Mouse (Mus musculus): ENCODE data around the gene Clrn1. TPM values are rescaled to one million over a fixed set of nuclear protein-coding genes. Genes with fewer than 3 reads are reported as not detected.

Gene Clrn1
- not detected for total RNA-seq (2021)
- long read RNA-seq, experiment 1: 0 reads
- long read RNA-seq, experiment 2: 0 reads

DNA sequence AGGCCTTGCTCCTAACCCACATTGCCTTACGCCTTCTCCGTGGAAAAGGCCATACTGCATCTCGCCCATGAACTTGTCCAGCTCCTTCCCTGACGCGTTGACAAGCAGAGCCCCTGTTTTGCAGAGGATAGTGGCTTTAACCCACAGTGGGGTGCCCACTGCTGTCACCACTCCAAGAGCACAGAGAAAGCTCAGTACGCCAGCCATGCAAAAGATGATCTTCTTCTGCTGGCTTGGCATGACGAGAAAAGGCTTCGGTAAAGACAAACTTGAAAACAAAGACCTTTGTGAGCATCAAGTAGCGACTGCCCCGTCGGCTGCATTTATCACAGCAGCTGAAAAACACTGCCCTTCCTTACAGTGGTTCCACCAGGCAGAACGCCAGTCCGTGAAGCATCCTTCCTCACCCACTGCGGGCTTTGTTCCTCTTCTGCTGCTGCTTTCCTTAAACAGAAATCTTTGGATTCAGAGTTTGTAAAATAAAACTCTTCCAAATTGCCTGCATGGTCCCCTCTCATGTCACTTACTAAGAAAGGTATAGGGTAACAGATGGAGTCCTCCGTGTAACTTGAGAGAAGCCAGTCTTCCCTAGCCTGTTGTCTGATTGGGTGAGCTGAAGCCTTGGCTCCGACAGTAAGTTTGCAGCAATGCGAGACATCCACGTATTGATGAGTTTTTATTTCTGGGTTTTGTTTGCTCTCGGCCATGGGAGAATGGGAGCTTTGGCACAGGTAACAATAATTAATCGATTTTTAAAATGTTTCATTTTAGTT is at the start of gene Clrn1:
TSS of gene Clrn1 (minus strand) at position 540 of the 773 bp plus-strand sequence.
- no peak for DNase-seq
- intact Hi-C loops (cut with DNase I): no loop called here
- H3K4me3 ChIP-seq: no peak within 1 kb of the TSS
- no peak within 1 kb of the TSS for H3K27ac ChIP-seq
- TF ChIP-seq CTCF (IDR thresholded peaks at IDR 0.05): no peak

DNA sequence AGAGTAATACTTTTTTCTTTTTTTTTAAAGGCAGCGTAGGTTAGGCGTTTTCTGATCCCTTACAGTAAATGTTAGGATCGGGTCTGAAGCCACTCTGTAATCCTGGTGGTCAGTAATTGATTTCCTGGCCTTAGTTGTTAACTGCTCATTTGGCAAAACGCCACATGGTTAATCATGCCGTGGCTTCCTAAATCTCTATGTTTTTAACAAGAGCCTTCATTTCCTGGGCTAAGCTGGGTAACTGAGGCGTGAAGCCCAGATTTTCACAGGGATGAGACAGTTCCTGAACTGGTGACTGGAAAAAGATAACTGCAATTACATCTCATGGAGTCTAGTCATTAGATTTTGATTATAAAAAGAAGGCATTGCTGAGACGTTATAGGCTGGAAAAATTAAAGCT is 38.9 kb upstream of the Clrn1 start:
- H3K4me3 ChIP-seq: no peak overlapping the region
- intact Hi-C loops (cut with DNase I): no loop called here
- no peak for TF ChIP-seq CTCF (IDR thresholded peaks at IDR 0.05)
- H3K27ac ChIP-seq: no peak overlapping the region
- no peak for DNase-seq

DNA sequence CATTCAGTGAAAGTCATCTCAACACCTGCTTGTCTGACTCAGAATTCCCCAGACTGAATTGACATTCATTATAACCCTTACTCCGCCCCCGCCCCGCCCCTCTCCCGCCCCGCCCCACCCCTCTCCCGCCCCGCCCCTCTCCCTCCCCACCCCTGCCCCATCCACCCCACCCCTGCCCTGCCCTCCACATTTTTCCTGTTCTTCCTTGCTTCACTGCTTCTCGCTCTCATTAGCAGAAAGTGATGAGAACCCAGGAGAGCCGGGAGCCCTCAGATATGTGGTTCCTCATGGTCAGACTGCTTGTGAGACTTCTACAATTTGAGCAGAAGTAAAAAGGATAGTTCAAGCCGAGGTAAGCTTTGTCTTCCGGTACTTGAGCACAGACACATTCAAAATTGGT is 38.0 kb upstream of the Clrn1 start:
- intact Hi-C loops (cut with DNase I): no loop called here
- TF ChIP-seq CTCF (IDR thresholded peaks at IDR 0.05): no peak
- Histone ChIP-seq H3K4me3 (no peak overlapping the region), H3K27ac (no peak overlapping the region)
- no peak for DNase-seq

DNA sequence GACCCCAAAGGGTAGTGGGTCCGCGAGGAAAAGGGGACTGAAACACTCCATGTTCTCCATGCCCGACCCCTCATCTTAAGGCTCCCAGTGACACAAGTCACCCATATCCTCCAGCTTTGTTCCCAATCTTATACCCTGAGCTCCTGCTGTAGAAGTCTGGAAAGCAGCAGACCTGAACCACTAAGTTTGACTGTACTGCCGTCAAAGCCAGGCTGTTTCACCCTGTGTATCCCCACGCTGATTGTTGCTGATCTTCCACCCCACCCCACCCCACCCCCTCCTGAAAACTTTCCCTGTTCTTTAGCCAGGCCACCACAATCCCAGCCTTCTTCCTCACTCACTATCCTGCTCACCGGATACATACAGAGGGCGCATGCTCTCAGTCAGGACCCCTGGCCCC is 37.5 kb upstream of the Clrn1 start:
- intact Hi-C loops (cut with DNase I): no loop called here
- TF ChIP-seq CTCF (IDR thresholded peaks at IDR 0.05): no peak
- Histone ChIP-seq H3K4me3 (no peak overlapping the region), H3K27ac (no peak overlapping the region)
- DNase-seq: no peak

GRCm38 (mm10) chr3:58921316-58921715 is 36.2 kb upstream of the Clrn1 start:
- H3K4me3 ChIP-seq: no peak overlapping the region
- no peak for TF ChIP-seq CTCF (IDR thresholded peaks at IDR 0.05)
- no peak for DNase-seq
- H3K27ac ChIP-seq: no peak overlapping the region
- intact Hi-C loops (cut with DNase I): no loop called here

DNA sequence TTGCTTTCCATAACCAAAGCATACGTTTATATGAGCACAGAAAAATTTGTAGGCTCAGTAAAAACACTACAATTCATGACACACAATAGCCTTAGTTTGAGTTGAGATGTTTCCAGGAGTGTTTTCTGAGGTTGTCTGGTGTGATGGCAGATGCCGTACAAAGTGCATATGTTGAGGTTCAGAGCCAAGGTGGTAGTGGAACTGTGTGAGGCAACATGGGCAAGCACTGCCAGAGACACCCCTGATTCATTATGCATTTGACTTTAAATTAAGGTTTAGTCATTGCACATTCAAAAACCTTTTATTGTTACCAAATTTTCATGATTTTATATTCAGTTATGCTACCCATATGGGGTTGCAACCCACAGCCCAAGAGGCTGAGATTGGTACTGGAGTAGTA is 19.5 kb upstream of the Clrn1 start:
- intact Hi-C loops (cut with DNase I): no loop called here
- no peak for DNase-seq
- Histone ChIP-seq H3K4me3 (no peak overlapping the region), H3K27ac (no peak overlapping the region)
- no peak for TF ChIP-seq CTCF (IDR thresholded peaks at IDR 0.05)

DNA sequence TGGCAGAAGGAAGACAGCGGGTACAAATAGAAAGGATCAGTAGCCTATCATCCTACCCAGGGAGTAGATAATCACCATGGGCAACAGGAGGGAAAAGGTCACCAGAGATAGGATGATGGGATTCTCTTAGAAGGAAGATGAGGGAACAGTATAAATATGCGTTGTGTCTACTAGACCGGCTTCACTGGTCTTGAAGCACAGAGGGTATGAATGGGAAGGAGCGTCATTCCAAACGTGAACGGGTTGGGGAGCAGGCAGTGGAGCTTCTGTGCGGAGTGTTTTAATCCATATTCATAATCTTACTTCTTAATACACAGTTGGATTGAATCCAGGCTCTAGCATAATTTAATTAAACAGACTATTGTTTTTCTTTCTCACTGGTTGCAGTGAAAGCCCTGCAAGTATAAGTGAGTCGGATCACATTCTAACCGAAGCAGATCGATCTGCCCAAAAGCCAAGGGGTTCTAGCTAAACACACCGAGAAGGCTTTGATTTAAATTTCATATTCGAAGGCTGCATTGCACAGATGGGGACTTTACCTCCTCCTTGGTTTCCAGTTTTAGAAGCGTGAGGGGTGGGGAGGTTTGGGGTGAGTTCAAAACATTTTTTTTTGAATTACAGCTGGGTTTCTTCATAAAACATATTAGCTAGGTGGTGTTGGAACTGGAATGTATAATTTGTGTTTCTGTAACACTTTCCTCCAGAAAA is 17.1 kb upstream of the Clrn1 start:
- TF ChIP-seq CTCF (IDR thresholded peaks at IDR 0.05): no peak
- Histone ChIP-seq H3K27ac (no peak overlapping the region), H3K4me3 (no peak overlapping the region)
- intact Hi-C loops (cut with DNase I): no loop called here
- DNase-seq: no peak

- no peak overlapping the region for H3K4me3 ChIP-seq
- intact Hi-C loops (cut with DNase I): no loop called here
- no peak for TF ChIP-seq CTCF (IDR thresholded peaks at IDR 0.05)
- H3K27ac ChIP-seq: no peak overlapping the region
- no peak for DNase-seq
Measured at GRCm38 (mm10) chr3:58895131-58895530, 10.0 kb upstream of the Clrn1 start.

- no peak for DNase-seq
- TF ChIP-seq CTCF (IDR thresholded peaks at IDR 0.05): no peak
- Histone ChIP-seq H3K4me3 (no peak overlapping the region), H3K27ac (no peak overlapping the region)
- intact Hi-C loops (cut with DNase I): no loop called here
Measured at GRCm38 (mm10) chr3:58894529-58894928, 9.4 kb upstream of the Clrn1 start.

- intact Hi-C loops (cut with DNase I): no loop called here
- no peak overlapping the region for H3K4me3 ChIP-seq
- no peak for DNase-seq
- TF ChIP-seq CTCF (IDR thresholded peaks at IDR 0.05): no peak
- H3K27ac ChIP-seq: no peak overlapping the region
Measured at GRCm38 (mm10) chr3:58889670-58890069, 4.5 kb upstream of the Clrn1 start.

GRCm38 (mm10) chr3:58888131-58888715 is 3.1 kb upstream of the Clrn1 start:
- no peak for TF ChIP-seq CTCF (IDR thresholded peaks at IDR 0.05)
- Histone ChIP-seq H3K4me3 (no peak overlapping the region), H3K27ac (no peak overlapping the region)
- DNase-seq: no peak
- intact Hi-C loops (cut with DNase I): no loop called here

GRCm38 (mm10) chr3:58887719-58888118 is 2.6 kb upstream of the Clrn1 start:
- no peak for TF ChIP-seq CTCF (IDR thresholded peaks at IDR 0.05)
- H3K27ac ChIP-seq: no peak overlapping the region
- H3K4me3 ChIP-seq: no peak overlapping the region
- intact Hi-C loops (cut with DNase I): no loop called here
- no peak for DNase-seq

DNA sequence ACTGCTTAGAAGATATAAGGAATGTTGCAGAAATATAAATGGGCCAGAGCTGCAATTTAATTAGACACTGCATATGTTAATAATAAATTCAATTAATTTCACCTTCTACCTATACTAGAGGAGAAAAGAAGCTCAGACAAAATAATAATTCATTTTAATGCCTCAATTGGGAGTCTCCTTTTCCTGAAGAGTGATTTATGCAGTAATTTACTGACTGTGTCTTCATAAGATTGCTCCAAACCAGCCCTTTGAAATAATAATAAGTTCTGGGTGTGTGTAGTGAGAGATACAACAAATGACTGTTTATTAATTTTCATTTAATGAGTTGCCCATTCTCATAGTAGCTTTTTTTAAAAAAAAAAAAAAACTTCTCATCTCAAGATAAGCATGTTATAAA is 1.6 kb downstream of the Clrn1 start:
- intact Hi-C loops (cut with DNase I): no loop called here
- no peak for TF ChIP-seq CTCF (IDR thresholded peaks at IDR 0.05)
- H3K27ac ChIP-seq: no peak overlapping the region
- no peak for DNase-seq
- no peak overlapping the region for H3K4me3 ChIP-seq
